Mouse (Mus musculus): ENCODE data around the gene Kif1b. TPM values are rescaled to one million over a fixed set of nuclear protein-coding genes. Genes with fewer than 3 reads are reported as not detected.
A peak's percentile ranks its signal among the peaks of the same experiment; 100 is the strongest.

Kif1b gene
- total and polyA plus RNA-seq, 3 experiments = 8.8 to 20.2 (median 16.3) TPM

- TF ChIP-seq ETS1 (IDR thresholded peaks at IDR 0.05; ENCODE audit: low read depth, low read length) = peak; percentile 40; the same call in 1 of the 2 replicates
- TF ChIP-seq ELF1 (IDR thresholded peaks at IDR 0.05; ENCODE audit: low read depth, low read length) = no peak; the same call in 1 of the 2 replicates
- peak; percentile 91 for TF ChIP-seq USF1 (IDR thresholded peaks at IDR 0.05; ENCODE audit: low read depth, low read length)
- TF ChIP-seq USF2 (IDR thresholded peaks at IDR 0.05; ENCODE audit: borderline replicate concordance in 1 of 2, insufficient read depth in 1 of 2, low read depth in 1 of 2, low read length in 2 of 2) = no peak
- peak; percentile 73; the same call in 1 of the 2 replicates for TF ChIP-seq ZMIZ1 (IDR thresholded peaks at IDR 0.05; ENCODE audit: low read depth, low read length)
- TF ChIP-seq ZKSCAN1 (IDR thresholded peaks at IDR 0.05; ENCODE audit: low read depth, low read length) = no peak
- TF ChIP-seq HCFC1 (IDR thresholded peaks at IDR 0.05; ENCODE audit: low read depth, low read length) = peak; percentile 86
- peak; percentile 89 for TF ChIP-seq NELFE (IDR thresholded peaks at IDR 0.05; ENCODE audit: low read depth, low read length)
- TF ChIP-seq RCOR1 (IDR thresholded peaks at IDR 0.05; ENCODE audit: low read depth, low read length) = no peak
- 0 out of 2 replicates have a peak, but pooled peaks have one; percentile 27 for TF ChIP-seq NRF1 (IDR thresholded peaks at IDR 0.05; ENCODE audit: insufficient read depth, low read depth, low read length, poor library complexity, severe bottlenecking)
- no peak for TF ChIP-seq MYB (IDR thresholded peaks at IDR 0.05; ENCODE audit: low read depth, low read length)
- no peak for TF ChIP-seq MYC (IDR thresholded peaks at IDR 0.05; ENCODE audit: low read depth, low read length)
Observed at GRCm38 (mm10) chr4:149166215-149166946, 141.1 kb downstream of the Kif1b start, which contains the start of gene Pgd (continued).

GRCm38 (mm10) chr4:149164150-149164549 lies 143.3 kb downstream of the Kif1b start:
- H3K4me3 ChIP-seq (ENCODE audit: control insufficient read depth in 1 of 2, insufficient read depth in 1 of 2, low read depth in 2 of 2, low read length in 2 of 2) = no peak overlapping the region
- no peak overlapping the region for H3K9ac ChIP-seq (ENCODE audit: control insufficient read depth, low read depth, low read length, poor library complexity, severe bottlenecking)
- TF ChIP-seq SMC3 (IDR thresholded peaks at IDR 0.05; ENCODE audit: low read depth, low read length) (no peak), MYC (IDR thresholded peaks at IDR 0.05; ENCODE audit: low read depth, low read length) (no peak)
- peaks cover 8 to 38% of the 10 kb centered on the region in 2 experiments for H3K36me3 ChIP-seq (ENCODE audit: control insufficient read depth in 1 of 2, insufficient read depth in 2 of 2, low read length in 2 of 2)
- no peaks in the 10 kb centered on the region for H3K27me3 ChIP-seq (ENCODE audit: control insufficient read depth in 1 of 2, insufficient read depth in 2 of 2, low read length in 2 of 2)
- DNase-seq (ENCODE audit: low read depth, low spot score) = no peak
- H3K4me1 ChIP-seq (ENCODE audit: control insufficient read depth in 1 of 2, insufficient read depth in 2 of 2, low read length in 2 of 2) = peaks cover 8 to 28% of the 10 kb centered on the region in 2 experiments
- no peak overlapping the region for H3K27ac ChIP-seq (ENCODE audit: control insufficient read depth, low read depth, low read length)
- H3K79me2 ChIP-seq (ENCODE audit: control insufficient read depth, insufficient read depth, low read length, poor library complexity) = peaks cover 17% of the 10 kb centered on the region
- no peaks in the 10 kb centered on the region for H3K9me3 ChIP-seq (replicated peaks; ENCODE audit: insufficient read depth, low read length)

- Histone ChIP-seq H3K27me3 (ENCODE audit: control insufficient read depth in 1 of 2, insufficient read depth in 2 of 2, low read length in 2 of 2) (no peaks in the 10 kb centered on the region), H3K36me3 (ENCODE audit: control insufficient read depth in 1 of 2, insufficient read depth in 2 of 2, low read length in 2 of 2) (peaks cover 8 to 43% of the 10 kb centered on the region in 2 experiments), H3K79me2 (ENCODE audit: control insufficient read depth, insufficient read depth, low read length, poor library complexity) (peaks cover 17% of the 10 kb centered on the region), H3K9me3 (replicated peaks; ENCODE audit: insufficient read depth, low read length) (no peaks in the 10 kb centered on the region), H3K9ac (ENCODE audit: control insufficient read depth, low read depth, low read length, poor library complexity, severe bottlenecking) (no peak overlapping the region), H3K4me3 (ENCODE audit: control insufficient read depth in 1 of 2, insufficient read depth in 1 of 2, low read depth in 2 of 2, low read length in 2 of 2) (no peak overlapping the region), H3K4me1 (ENCODE audit: control insufficient read depth in 1 of 2, insufficient read depth in 2 of 2, low read length in 2 of 2) (peaks cover 10 to 32% of the 10 kb centered on the region in 2 experiments), H3K27ac (ENCODE audit: control insufficient read depth, low read depth, low read length) (no peak overlapping the region)
- peak; percentile 58 for DNase-seq (ENCODE audit: low read depth, low spot score)
- TF ChIP-seq USF1 (IDR thresholded peaks at IDR 0.05; ENCODE audit: low read depth, low read length) (no peak), JUND (IDR thresholded peaks at IDR 0.05; ENCODE audit: low read depth, low read length) (no peak), ZKSCAN1 (IDR thresholded peaks at IDR 0.05; ENCODE audit: low read depth, low read length) (no peak), USF2 (IDR thresholded peaks at IDR 0.05; ENCODE audit: borderline replicate concordance in 1 of 2, insufficient read depth in 1 of 2, low read depth in 1 of 2, low read length in 2 of 2) (no peak), MAZ (IDR thresholded peaks at IDR 0.05; ENCODE audit: low read depth, low read length) (no peak), ZNF384 (IDR thresholded peaks at IDR 0.05; ENCODE audit: low read depth, low read length) (no peak), GABPA (IDR thresholded peaks at IDR 0.05; ENCODE audit: low read depth, low read length) (no peak), UBTF (IDR thresholded peaks at IDR 0.05; ENCODE audit: borderline replicate concordance, insufficient read depth, low read depth, low read length) (no peak), TCF12 (IDR thresholded peaks at IDR 0.05; ENCODE audit: low read depth, low read length) (no peak), CHD2 (IDR thresholded peaks at IDR 0.05; ENCODE audit: low read length) (no peak), TBP (IDR thresholded peaks at IDR 0.05; ENCODE audit: low read depth, low read length) (no peak), ZMIZ1 (IDR thresholded peaks at IDR 0.05; ENCODE audit: low read depth, low read length) (no peak), NELFE (IDR thresholded peaks at IDR 0.05; ENCODE audit: low read depth, low read length) (no peak), SIN3A (IDR thresholded peaks at IDR 0.05; ENCODE audit: low read length) (no peak)
Observed at GRCm38 (mm10) chr4:149163196-149163595, 144.3 kb downstream of the Kif1b start.
